Mouse (Mus musculus): ENCODE results near the gene Awat2.
"Not testable (repeated sequence)": the region's sequence is repeated elsewhere in the genome, so short reads cannot be mapped to it uniquely, and the experiment has no call there.

The Awat2 gene

GRCm38 (mm10) chrX:100442617-100443016 is at the start of gene Awat2:
Gene Awat2 (minus strand): TSS chrX:100442717.
- not testable (repeated sequence) for DNase-seq

- peak; percentile 24 for DNase-seq
These were observed 37.8 kb upstream of the Awat2 start for GRCm38 (mm10) chrX:100480317-100480716.

GRCm38 (mm10) chrX:100475569-100476223 is 33.2 kb upstream of the Awat2 start:
- no peak for DNase-seq

- DNase-seq, result no peak
These were observed 29.0 kb upstream of the Awat2 start for GRCm38 (mm10) chrX:100471491-100471890.

GRCm38 (mm10) chrX:100470126-100470525 is 27.6 kb upstream of the Awat2 start:
- DNase-seq, result no peak

GRCm38 (mm10) chrX:100468047-100468446 is 25.5 kb upstream of the Awat2 start:
- no peak for DNase-seq

GRCm38 (mm10) chrX:100443532-100443931 is 1.0 kb upstream of the Awat2 start:
- DNase-seq, result no peak

- no peak for DNase-seq
These were observed 10.2 kb downstream of the Awat2 start for GRCm38 (mm10) chrX:100432311-100432710.

GRCm38 (mm10) chrX:100428693-100429092 is 13.8 kb downstream of the Awat2 start, which contains the start of gene Otud6a:
Gene Otud6a (plus strand): TSS chrX:100429013.
- no peak for DNase-seq

- no peak for DNase-seq
These were observed 33.3 kb downstream of the Awat2 start for GRCm38 (mm10) chrX:100409245-100409644.

- DNase-seq, result no peak
These were observed 40.9 kb downstream of the Awat2 start for GRCm38 (mm10) chrX:100401657-100402056.

- no peak for DNase-seq
These were observed 41.6 kb downstream of the Awat2 start for GRCm38 (mm10) chrX:100400900-100401299.

- no peak for DNase-seq
These were observed 47.5 kb downstream of the Awat2 start for GRCm38 (mm10) chrX:100395026-100395425.

- no peak for DNase-seq
These were observed 48.2 kb downstream of the Awat2 start for GRCm38 (mm10) chrX:100394223-100394861.

GRCm38 (mm10) chrX:100392304-100392703 is 50.2 kb downstream of the Awat2 start:
- DNase-seq, result peak; percentile 43

- no peak for DNase-seq
These were observed 52.6 kb downstream of the Awat2 start for GRCm38 (mm10) chrX:100389887-100390286.

- no peak for DNase-seq
These were observed 85.5 kb downstream of the Awat2 start for GRCm38 (mm10) chrX:100356974-100357373.
